Mouse (Mus musculus): ENCODE measurements around the gene Dysf. TPM values are rescaled to one million over a fixed set of nuclear protein-coding genes. Genes with fewer than 3 reads are reported as not detected.
A peak's percentile ranks its signal among the peaks of the same experiment; 100 is the strongest.

The Dysf gene
- polyA plus RNA-seq, 2 experiments: 1.6 to 1.9 TPM

GRCm38 (mm10) chr6:84070251-84070650, 61.9 kb downstream of the Dysf start:
- H3K4me3 ChIP-seq (ENCODE audit: insufficient read depth in 1 of 2, low read depth in 2 of 2, low read length in 2 of 2): no peak overlapping the region
- ATAC-seq (ENCODE audit: insufficient read depth) (no peak), DNase-seq (ENCODE audit: low read depth in 3 of 3, low spot score in 3 of 3) (no peak)
- TF ChIP-seq CTCF (IDR thresholded peaks at IDR 0.05; ENCODE audit: low read depth): no peak
- TF ChIP-seq EP300 (IDR thresholded peaks at IDR 0.05; ENCODE audit: low read depth): no peak
- no peak overlapping the region for H3K9ac ChIP-seq (replicated peaks)
- H3K4me2 ChIP-seq (ENCODE audit: low read depth): no peak overlapping the region
- H3K4me1 ChIP-seq (replicated peaks; ENCODE audit: control insufficient read depth in 2 of 2, insufficient read depth in 2 of 2, low read length in 1 of 2): no peaks in the 10 kb centered on the region
- 48% methylated on average over 6 of the region's 6 CpGs for WGBS (ENCODE audit: insufficient replicate concordance)
- H3K36me3 ChIP-seq (replicated peaks; ENCODE audit: control insufficient read depth, insufficient read depth, low read depth): no peaks in the 10 kb centered on the region
- no peaks in the 10 kb centered on the region for H3K27me3 ChIP-seq (ENCODE audit: control insufficient read depth, insufficient read depth, low read length)
- H3K9me3 ChIP-seq (ENCODE audit: control insufficient read depth, low read length): no peaks in the 10 kb centered on the region
- H3K27ac ChIP-seq: no peak overlapping the region

- no peak overlapping the region for H3K4me3 ChIP-seq (ENCODE audit: insufficient read depth in 1 of 2, low read depth in 2 of 2, low read length in 2 of 2)
- no peaks in the 10 kb centered on the region for H3K27me3 ChIP-seq (ENCODE audit: control insufficient read depth, insufficient read depth, low read length)
- H3K9ac ChIP-seq (replicated peaks): no peak overlapping the region
- TF ChIP-seq CTCF (IDR thresholded peaks at IDR 0.05; ENCODE audit: low read depth) (peak; percentile 53; the same call in 1 of the 2 replicates), EP300 (IDR thresholded peaks at IDR 0.05; ENCODE audit: low read depth) (no peak)
- ATAC-seq (ENCODE audit: insufficient read depth) (no peak), DNase-seq (ENCODE audit: low read depth in 3 of 3, low spot score in 3 of 3) (no peak)
- 51% methylated on average over 9 of the region's 9 CpGs for WGBS (ENCODE audit: insufficient replicate concordance)
- H3K36me3 ChIP-seq (replicated peaks; ENCODE audit: control insufficient read depth, insufficient read depth, low read depth): no peaks in the 10 kb centered on the region
- no peak overlapping the region for H3K4me2 ChIP-seq (ENCODE audit: low read depth)
- H3K9me3 ChIP-seq (ENCODE audit: control insufficient read depth, low read length): no peaks in the 10 kb centered on the region
- no peak overlapping the region for H3K27ac ChIP-seq
- H3K4me1 ChIP-seq (replicated peaks; ENCODE audit: control insufficient read depth in 2 of 2, insufficient read depth in 2 of 2, low read length in 1 of 2): no peaks in the 10 kb centered on the region
Observed at GRCm38 (mm10) chr6:84072574-84072973, 64.2 kb downstream of the Dysf start.

DNA sequence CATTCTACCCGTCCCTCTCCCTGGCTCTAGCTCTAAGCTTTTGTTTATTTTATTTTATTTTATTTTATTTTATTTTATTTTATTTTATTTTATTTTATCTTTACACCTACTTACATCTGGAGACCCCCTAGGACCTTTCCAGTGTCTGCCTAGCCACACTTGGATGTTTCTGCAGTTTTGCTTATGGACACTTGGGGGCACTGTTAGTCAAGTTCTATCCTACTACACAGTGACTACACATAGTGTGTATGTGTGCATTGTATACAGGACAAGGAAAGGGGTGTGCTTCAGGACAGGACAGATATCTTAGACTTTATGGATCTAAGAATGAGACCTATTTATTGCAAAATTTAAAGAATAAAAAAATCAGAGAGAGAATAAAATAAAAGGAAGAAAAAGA, 69.8 kb downstream of the Dysf start:
- no peak for DNase-seq (ENCODE audit: low read depth in 3 of 3, low spot score in 3 of 3)
- no peak for ATAC-seq (ENCODE audit: insufficient read depth)
- no peak for TF ChIP-seq EP300 (IDR thresholded peaks at IDR 0.05; ENCODE audit: low read depth)
- peak; percentile 24; the same call in 1 of the 2 replicates for TF ChIP-seq CTCF (IDR thresholded peaks at IDR 0.05; ENCODE audit: low read depth)
- Histone ChIP-seq H3K9ac (replicated peaks) (no peak overlapping the region), H3K9me3 (ENCODE audit: control insufficient read depth, low read length) (no peaks in the 10 kb centered on the region), H3K27ac (no peak overlapping the region), H3K27me3 (ENCODE audit: control insufficient read depth, insufficient read depth, low read length) (no peaks in the 10 kb centered on the region), H3K4me2 (ENCODE audit: low read depth) (no peak overlapping the region), H3K4me3 (ENCODE audit: insufficient read depth in 1 of 2, low read depth in 2 of 2, low read length in 2 of 2) (no peak overlapping the region), H3K4me1 (replicated peaks; ENCODE audit: control insufficient read depth in 2 of 2, insufficient read depth in 2 of 2, low read length in 1 of 2) (no peaks in the 10 kb centered on the region), H3K36me3 (replicated peaks; ENCODE audit: control insufficient read depth, insufficient read depth, low read depth) (no peaks in the 10 kb centered on the region)
- WGBS (ENCODE audit: insufficient replicate concordance): 38% methylated on average over 1 of the region's 1 CpGs

DNA sequence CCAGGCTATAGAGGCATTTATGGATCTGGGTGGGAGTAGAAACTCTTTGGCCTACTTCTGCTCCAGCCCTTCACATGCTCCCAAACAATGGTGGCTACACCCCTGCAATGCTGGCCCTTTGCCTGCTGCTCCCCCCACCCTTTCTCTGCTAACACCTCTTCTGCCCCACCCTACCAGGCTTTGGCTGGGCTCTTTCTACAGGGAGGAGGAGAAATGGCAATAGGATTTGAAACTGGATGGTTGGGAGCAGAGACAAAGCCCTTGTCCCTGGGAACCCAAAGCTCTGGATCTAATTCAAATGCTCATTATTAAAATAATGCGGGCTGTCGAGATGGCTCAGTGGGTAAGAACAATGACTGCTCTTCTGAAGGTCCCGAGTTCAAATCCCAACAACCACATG, 72.2 kb downstream of the Dysf start:
- Histone ChIP-seq H3K27me3 (ENCODE audit: control insufficient read depth, insufficient read depth, low read length) (no peaks in the 10 kb centered on the region), H3K4me3 (ENCODE audit: insufficient read depth in 1 of 2, low read depth in 2 of 2, low read length in 2 of 2) (no peak overlapping the region), H3K9ac (replicated peaks) (no peak overlapping the region), H3K27ac (no peak overlapping the region), H3K4me1 (replicated peaks; ENCODE audit: control insufficient read depth in 2 of 2, insufficient read depth in 2 of 2, low read length in 1 of 2) (no peaks in the 10 kb centered on the region), H3K9me3 (ENCODE audit: control insufficient read depth, low read length) (no peaks in the 10 kb centered on the region), H3K36me3 (replicated peaks; ENCODE audit: control insufficient read depth, insufficient read depth, low read depth) (no peaks in the 10 kb centered on the region), H3K4me2 (ENCODE audit: low read depth) (no peak overlapping the region)
- ATAC-seq (ENCODE audit: insufficient read depth) (no peak), DNase-seq (ENCODE audit: low read depth in 3 of 3, low spot score in 3 of 3) (no peak)
- TF ChIP-seq CTCF (IDR thresholded peaks at IDR 0.05; ENCODE audit: low read depth): no peak
- 64% methylated on average over 3 of the region's 3 CpGs for WGBS (ENCODE audit: insufficient replicate concordance)

DNA sequence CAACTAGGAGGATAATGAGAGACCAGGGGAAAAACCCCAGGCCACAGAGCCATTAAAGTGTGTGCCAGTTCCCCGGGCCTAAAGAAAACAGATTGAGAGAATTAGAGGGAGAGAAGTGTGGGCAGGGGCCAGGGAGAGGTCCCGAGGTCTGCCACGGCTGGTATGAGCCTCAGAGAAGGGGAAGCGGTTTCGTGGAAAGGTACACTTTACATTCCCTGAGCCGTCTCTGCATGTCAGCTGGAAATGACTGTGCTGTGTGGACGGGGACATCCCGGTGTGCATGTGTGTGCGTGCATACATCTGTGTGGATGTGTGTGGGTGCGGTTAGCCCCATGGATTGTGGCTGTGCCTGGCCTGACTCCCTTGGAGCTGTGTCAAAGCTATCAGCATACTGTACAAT, 76.4 kb downstream of the Dysf start:
- 53% methylated on average over 10 of the region's 10 CpGs for WGBS (ENCODE audit: insufficient replicate concordance)
- DNase-seq (ENCODE audit: low read depth in 3 of 3, low spot score in 3 of 3): no peak
- ATAC-seq (ENCODE audit: insufficient read depth): no peak

More for the DNA sequence above, 76.4 kb downstream of the Dysf start:
- Histone ChIP-seq H3K4me1 (replicated peaks; ENCODE audit: control insufficient read depth in 2 of 2, insufficient read depth in 2 of 2, low read length in 1 of 2) (no peaks in the 10 kb centered on the region), H3K27me3 (ENCODE audit: control insufficient read depth, insufficient read depth, low read length) (no peaks in the 10 kb centered on the region), H3K9ac (replicated peaks) (no peak overlapping the region), H3K36me3 (replicated peaks; ENCODE audit: control insufficient read depth, insufficient read depth, low read depth) (no peaks in the 10 kb centered on the region), H3K4me3 (ENCODE audit: insufficient read depth in 1 of 2, low read depth in 2 of 2, low read length in 2 of 2) (no peak overlapping the region), H3K27ac (no peak overlapping the region), H3K9me3 (ENCODE audit: control insufficient read depth, low read length) (no peaks in the 10 kb centered on the region), H3K4me2 (ENCODE audit: low read depth) (no peak overlapping the region)
- no peak for TF ChIP-seq EP300 (IDR thresholded peaks at IDR 0.05; ENCODE audit: low read depth)
- no peak for TF ChIP-seq CTCF (IDR thresholded peaks at IDR 0.05; ENCODE audit: low read depth)

Measured in liver, embryonic 14.5 days (tissue).